Mouse (Mus musculus) heart, adult 9 months (tissue): ENCODE data around the gene Cinp.
"Not testable (repeated sequence)": the region's sequence is repeated elsewhere in the genome, so short reads cannot be mapped to it uniquely, and the experiment has no call there.

ENCODE experiments used
- DNase-seq, 2 experiments: peaks; one replicate each; pipeline ENCODE4 v3.0.0; 2022; ENCODE audit warnings: low spot score in 2 of 2

The Cinp gene

GRCm38 (mm10) chr12:110860293-110860692, 28.7 kb downstream of the Cinp start:
- no peak for DNase-seq

DNA sequence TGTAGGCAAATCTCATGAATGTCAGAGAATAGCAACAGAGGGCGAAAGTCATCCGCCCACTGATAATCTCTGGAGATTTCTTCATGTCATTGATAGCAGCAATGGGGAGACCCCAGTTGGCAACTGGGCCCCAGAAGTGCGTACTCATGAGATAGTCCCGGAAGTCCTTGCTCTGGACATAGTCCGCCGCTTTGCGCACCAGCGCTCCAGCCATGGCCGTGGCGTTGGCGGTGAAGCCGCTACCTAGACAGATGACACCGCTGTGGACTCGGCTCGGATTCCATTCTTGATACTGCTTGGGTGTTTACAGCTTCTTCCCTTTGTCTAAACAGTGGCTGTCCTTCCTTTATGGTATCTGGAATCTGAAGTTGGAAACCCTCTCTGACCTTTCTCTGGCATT, 30.3 kb downstream of the Cinp start:
- DNase-seq, result not testable (repeated sequence)

DNA sequence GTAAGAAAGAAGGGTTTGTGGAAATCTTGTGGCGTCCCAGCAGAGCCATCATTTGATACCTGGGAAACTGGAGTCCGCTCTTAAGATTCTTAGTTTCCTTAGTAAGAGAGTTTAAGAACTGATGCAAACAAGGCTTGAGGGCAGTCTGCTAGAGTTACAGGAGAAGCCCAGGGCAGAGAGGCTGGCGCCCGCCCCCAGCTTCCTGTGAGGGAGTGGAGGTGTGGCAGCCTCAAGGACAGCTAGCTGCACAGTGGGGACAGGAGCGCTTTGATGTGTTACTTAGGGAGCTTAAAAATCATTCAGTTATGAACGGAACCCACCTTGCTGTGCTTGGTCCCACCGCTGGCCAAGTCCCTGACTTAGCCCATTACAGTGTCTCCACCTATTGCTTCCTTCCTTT, 31.7 kb downstream of the Cinp start:
- no peak for DNase-seq

GRCm38 (mm10) chr12:110854786-110855737, 33.9 kb downstream of the Cinp start:
- no peak for DNase-seq

- no peak for DNase-seq
Observed at GRCm38 (mm10) chr12:110851923-110852322, 37.0 kb downstream of the Cinp start.

GRCm38 (mm10) chr12:110851414-110851813, 37.5 kb downstream of the Cinp start:
- no peak for DNase-seq

DNA sequence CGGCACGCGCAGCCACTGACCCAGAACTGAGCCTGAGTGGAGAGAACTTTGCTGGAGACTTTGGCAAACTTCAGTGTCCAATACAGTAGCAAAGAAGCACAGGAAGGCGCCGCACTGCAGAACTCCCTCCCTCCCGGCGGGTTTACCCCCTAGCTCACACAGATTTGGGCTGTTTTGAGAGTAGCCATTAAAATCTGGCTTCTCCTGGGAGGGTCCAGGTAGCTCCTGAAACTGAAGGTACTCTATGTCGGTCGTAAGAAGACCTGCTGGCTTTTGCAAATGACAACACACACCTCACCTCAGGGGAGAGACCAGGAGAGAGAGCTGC, 38.1 kb downstream of the Cinp start:
- no peak for DNase-seq

- DNase-seq, result peak; percentile 85 to 86
Observed at GRCm38 (mm10) chr12:110850010-110850928, 38.7 kb downstream of the Cinp start, which contains the start of gene Zfp839. Zfp839 (plus strand) TSS chr12:110850253.

GRCm38 (mm10) chr12:110846191-110846765, 42.7 kb downstream of the Cinp start:
- DNase-seq, result no peak

DNA sequence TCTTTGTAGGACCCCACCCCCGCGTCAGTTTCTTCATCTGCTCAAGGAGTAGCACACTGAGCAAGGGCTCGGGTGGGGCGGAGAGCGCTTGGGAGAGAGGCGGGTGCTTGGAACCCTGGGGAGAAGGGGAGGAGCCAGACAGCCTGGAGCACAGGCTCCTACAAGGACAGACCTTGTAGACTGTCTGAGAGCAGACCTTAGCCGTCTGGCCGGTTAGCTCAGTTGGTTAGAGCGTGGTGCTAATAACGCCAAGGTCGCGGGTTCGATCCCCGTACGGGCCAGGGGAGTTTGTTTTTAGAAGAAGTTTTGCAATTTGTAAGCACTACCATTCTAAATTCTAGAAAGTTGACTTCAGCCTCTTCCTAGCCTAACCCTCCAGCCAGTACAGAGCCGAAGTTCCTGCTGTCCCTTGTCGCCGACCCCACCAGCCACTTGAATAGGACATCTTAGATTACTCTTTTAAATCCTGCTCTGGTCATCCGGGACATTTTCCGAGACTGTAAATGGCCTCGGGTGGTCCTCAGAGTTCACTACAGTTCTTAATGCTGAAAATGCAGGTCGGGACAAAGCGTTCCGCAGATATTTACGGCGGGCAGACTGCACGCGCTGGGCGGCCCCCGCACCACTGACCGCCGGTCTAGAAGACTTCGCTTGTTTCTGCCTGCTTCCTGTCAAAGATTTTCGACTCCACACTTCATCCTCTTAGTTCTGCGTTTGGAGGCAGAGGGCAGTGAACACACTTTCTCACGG, 43.6 kb downstream of the Cinp start:
- DNase-seq, result peak; percentile 91 to 95

- DNase-seq, result peak in 1 of 2 experiments; percentile 28
Observed at GRCm38 (mm10) chr12:110844227-110845130, 44.5 kb downstream of the Cinp start.

DNA sequence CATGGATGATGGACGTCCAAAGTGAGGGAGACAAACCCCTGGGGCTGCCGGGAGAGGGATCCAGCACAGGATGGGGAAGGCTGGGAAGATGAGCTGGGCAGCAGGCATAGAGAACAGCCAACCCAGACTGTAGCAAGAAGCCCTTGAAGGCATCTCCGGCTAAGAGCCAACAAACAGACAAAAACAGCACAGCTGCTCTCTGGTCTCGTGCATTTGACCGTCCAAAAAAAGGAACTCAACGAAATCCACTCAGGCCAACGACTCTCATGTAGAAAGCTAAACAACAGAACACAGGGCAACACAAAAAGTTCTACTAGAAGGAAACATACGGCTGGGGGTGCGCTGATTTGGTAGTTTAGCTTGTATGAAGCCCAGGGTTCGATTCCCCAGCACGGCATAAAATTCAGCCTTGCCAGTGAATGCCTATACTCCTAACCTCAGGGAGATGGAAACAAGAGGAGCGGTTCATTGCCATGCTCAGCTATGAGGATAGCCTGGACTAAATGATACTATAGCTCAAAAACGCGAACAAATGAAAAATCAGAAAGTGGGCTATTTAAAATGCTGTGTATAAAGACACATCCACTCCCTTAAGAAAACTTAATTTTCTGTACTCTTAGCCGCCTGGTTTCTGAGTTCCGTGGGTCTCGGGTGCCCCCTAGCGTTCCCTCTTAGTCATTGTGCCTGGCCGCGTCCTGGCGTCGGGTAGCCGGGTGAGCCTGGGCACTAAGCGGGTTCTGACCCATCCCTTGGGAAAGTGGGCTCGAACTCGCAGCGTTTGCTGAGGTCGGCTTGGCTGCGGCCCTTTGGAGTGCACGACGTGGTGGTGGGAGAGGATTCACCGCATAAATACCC, 45.5 kb downstream of the Cinp start:
- peak; percentile 83 to 88 for DNase-seq

- no peak for DNase-seq
Observed at GRCm38 (mm10) chr12:110841731-110842493, 47.0 kb downstream of the Cinp start.

DNA sequence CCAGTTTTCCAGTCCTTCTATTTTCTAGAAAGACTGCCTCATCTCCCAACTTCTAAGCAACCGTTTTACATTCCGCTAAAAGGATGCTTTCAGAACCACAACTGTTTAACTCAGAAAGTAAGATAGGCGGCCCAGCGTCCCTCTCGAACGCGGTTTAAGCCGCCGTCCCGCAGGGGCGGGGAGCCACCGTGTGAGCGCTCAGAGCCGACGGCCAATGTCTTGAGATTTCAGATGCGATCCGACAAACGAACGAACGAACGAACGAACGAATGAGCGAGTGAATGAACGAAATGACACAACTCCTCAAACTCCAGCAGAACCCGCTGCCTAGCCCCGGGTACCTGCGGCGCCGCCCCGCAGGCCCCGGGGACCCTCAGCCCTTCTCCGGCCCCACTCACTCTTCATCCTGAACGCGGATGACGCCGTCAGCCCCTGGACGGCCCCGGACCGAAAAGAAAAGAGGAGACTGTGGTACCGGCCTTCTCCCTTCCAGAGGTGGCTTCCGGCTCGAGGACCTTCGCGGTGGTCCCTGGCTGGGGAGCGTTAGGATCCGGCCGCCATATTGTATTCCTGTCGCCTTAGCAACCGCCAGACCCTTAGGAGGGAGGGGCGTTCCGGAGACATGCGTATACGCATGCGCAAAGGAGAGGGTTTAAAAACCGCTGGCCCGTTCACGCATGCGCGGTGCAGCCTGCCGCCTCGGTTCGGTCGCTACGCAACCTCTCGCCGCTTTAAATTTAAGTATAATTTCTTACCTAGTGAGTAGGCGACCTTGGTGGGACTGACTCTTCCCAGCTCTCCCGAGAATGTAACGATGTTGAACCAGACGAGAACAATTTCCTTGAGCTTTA, 48.4 kb downstream of the Cinp start, which contains the start of gene Mok:
Mok (minus strand) TSS at position 592 of the 851 bp plus-strand sequence.
- DNase-seq, result peak; percentile 96 to 97

- no peak for DNase-seq
Observed at GRCm38 (mm10) chr12:110837850-110838249, 51.1 kb downstream of the Cinp start.

DNA sequence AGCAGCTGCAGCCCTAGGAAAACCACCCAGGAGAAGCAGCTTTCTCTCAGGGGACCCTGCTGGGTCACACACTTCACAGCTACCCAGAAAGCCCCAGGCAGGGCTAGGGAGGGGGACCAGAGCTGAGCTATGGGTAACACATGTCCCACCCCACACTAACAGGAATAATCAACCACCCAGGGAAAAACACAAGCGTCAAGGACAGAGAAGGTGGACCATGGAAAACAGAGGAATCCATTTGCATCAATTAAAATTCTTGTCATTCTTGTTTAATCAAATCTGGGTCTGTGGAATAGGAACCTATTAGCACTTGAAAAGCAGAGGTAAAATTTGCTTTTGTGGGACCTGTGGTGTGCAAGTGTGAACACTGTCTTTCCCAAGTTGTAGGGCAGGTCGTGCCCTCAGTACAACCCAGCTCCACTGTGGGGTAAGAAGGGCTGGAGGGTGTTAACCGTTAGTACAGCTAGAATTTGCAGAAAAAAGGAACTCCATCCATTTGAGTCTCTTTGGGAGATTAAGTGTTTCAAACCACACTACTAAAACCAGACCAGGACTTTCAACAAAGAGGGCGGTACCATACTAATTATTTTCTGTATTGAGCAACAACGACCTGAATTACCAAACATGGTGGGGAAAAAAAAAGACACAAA, 51.6 kb downstream of the Cinp start:
- DNase-seq, result no peak

DNA sequence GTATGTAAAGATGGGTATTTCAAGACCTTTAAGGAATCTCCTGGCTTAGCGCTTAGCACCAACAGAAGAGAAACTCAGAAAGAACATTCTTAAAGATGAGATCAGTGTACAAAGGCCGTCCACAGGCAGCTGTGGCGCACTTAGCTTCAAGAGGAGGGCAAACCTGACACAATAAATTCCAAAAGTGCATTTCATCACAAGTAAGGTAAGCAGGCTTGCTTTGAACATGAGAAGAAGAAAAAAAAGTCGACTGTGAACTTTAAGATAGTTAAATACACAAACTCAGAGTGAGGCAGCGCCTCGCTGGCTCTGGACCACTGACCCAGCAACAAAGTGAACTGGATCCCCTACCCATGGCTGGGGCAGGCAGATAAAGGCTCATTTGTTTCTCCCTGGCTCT, 52.2 kb downstream of the Cinp start:
- DNase-seq, result no peak
